Mouse (Mus musculus): ENCODE measurements around the gene Setdb2. TPM values are rescaled to one million over a fixed set of nuclear protein-coding genes. Genes with fewer than 3 reads are reported as not detected.
"Not testable (repeated sequence)": the region's sequence is repeated elsewhere in the genome, so short reads cannot be mapped to it uniquely, and the experiment has no call there.

The Setdb2 gene
- polyA plus RNA-seq, 1 experiment from 2014 or later: 4.6 TPM

- Histone ChIP-seq H3K4me1 (replicated peaks; ENCODE audit: control insufficient read depth, insufficient read depth) (no peaks in the 10 kb centered on the region), H3K4me3 (ENCODE audit: low read depth, low read length) (no peak overlapping the region), H3K27ac (replicated peaks) (no peak overlapping the region), H3K9ac (ENCODE audit: low read length) (no peak overlapping the region), H3K4me2 (replicated peaks; ENCODE audit: low read depth) (no peak overlapping the region), H3K9me3 (ENCODE audit: control insufficient read depth, low read length) (no peaks in the 10 kb centered on the region), H3K27me3 (ENCODE audit: control insufficient read depth, insufficient read depth, low read length) (no peaks in the 10 kb centered on the region), H3K36me3 (ENCODE audit: control insufficient read depth, insufficient read depth, low read length) (no peaks in the 10 kb centered on the region)
- WGBS: 74% methylated on average over 2 of the region's 2 CpGs
- TF ChIP-seq EP300 (optimal IDR thresholded peaks at IDR 0.05): no peak
- no peak for TF ChIP-seq CTCF (IDR thresholded peaks at IDR 0.05; ENCODE audit: low read depth)
- DNase-seq (ENCODE audit: low spot score) (no peak), ATAC-seq (ENCODE audit: low FRiP score, low TSS enrichment) (no peak)
Observed at GRCm38 (mm10) chr14:59396999-59397398, 43.7 kb downstream of the Setdb2 start.

GRCm38 (mm10) chr14:59395281-59395680, 45.4 kb downstream of the Setdb2 start, which contains the start of gene Phf11c:
Gene Phf11c (minus strand): TSS chr14:59395381.
- Histone ChIP-seq H3K9ac (ENCODE audit: low read length) (no peak within 1 kb of the TSS), H3K36me3 (ENCODE audit: control insufficient read depth, insufficient read depth, low read length) (no peaks in the 10 kb centered on the region), H3K27ac (replicated peaks) (no peak within 1 kb of the TSS), H3K4me3 (ENCODE audit: low read depth, low read length) (no peak within 1 kb of the TSS), H3K4me1 (replicated peaks; ENCODE audit: control insufficient read depth, insufficient read depth) (no peaks in the 10 kb centered on the region), H3K4me2 (replicated peaks; ENCODE audit: low read depth) (no peak within 1 kb of the TSS), H3K9me3 (ENCODE audit: control insufficient read depth, low read length) (no peaks in the 10 kb centered on the region), H3K27me3 (ENCODE audit: control insufficient read depth, insufficient read depth, low read length) (no peaks in the 10 kb centered on the region)
- no peak for ATAC-seq (ENCODE audit: low FRiP score, low TSS enrichment)
- DNase-seq (ENCODE audit: low spot score): no peak
- 88% methylated on average over 3 of the region's 3 CpGs for WGBS
- TF ChIP-seq CTCF (IDR thresholded peaks at IDR 0.05; ENCODE audit: low read depth): no peak
- no peak for TF ChIP-seq EP300 (optimal IDR thresholded peaks at IDR 0.05)

- H3K4me3 ChIP-seq (ENCODE audit: low read depth, low read length); H3K9ac ChIP-seq (ENCODE audit: low read length); H3K9me3 ChIP-seq (ENCODE audit: control insufficient read depth, low read length); H3K27ac ChIP-seq (replicated peaks); H3K4me2 ChIP-seq (replicated peaks; ENCODE audit: low read depth); ATAC-seq (ENCODE audit: low FRiP score, low TSS enrichment); H3K36me3 ChIP-seq (ENCODE audit: control insufficient read depth, insufficient read depth, low read length); DNase-seq (ENCODE audit: low spot score); H3K27me3 ChIP-seq (ENCODE audit: control insufficient read depth, insufficient read depth, low read length); H3K4me1 ChIP-seq (replicated peaks; ENCODE audit: control insufficient read depth, insufficient read depth): not testable (repeated sequence)
- peak; percentile 61 for TF ChIP-seq CTCF (IDR thresholded peaks at IDR 0.05; ENCODE audit: low read depth)
- WGBS: 33% methylated on average over 4 of the region's 4 CpGs
Observed at GRCm38 (mm10) chr14:59390181-59390580, 50.5 kb downstream of the Setdb2 start.

DNA sequence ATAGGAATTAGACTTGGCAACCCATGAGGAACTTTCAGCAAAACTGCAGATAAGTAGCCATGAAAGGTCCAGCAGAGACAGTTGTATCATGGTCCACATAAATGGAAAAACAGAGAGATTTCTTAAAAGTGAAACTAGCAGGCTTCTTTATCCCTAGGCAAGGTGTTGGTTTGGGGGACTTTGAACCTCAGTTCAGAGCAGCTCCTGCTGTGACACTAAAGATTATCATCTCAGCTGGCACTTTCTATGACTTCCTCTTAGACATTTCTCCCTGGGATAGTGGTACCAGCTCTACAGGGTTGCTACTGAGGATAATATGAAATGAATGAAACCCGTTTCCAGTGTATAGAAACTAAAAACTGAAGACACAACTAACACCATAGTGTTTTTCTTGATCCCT, 51.2 kb downstream of the Setdb2 start:
- no peaks in the 10 kb centered on the region for H3K4me1 ChIP-seq (replicated peaks; ENCODE audit: control insufficient read depth, insufficient read depth)
- no peak overlapping the region for H3K9ac ChIP-seq (ENCODE audit: low read length)
- TF ChIP-seq EP300 (optimal IDR thresholded peaks at IDR 0.05) (no peak), CTCF (IDR thresholded peaks at IDR 0.05; ENCODE audit: low read depth) (no peak)
- H3K4me3 ChIP-seq (ENCODE audit: low read depth, low read length): no peak overlapping the region
- ATAC-seq (ENCODE audit: low FRiP score, low TSS enrichment): no peak
- H3K9me3 ChIP-seq (ENCODE audit: control insufficient read depth, low read length): no peaks in the 10 kb centered on the region
- H3K4me2 ChIP-seq (replicated peaks; ENCODE audit: low read depth): no peak overlapping the region
- no peaks in the 10 kb centered on the region for H3K36me3 ChIP-seq (ENCODE audit: control insufficient read depth, insufficient read depth, low read length)
- DNase-seq (ENCODE audit: low spot score): no peak
- H3K27me3 ChIP-seq (ENCODE audit: control insufficient read depth, insufficient read depth, low read length): no peaks in the 10 kb centered on the region
- 69% methylated on average over 1 of the region's 1 CpGs for WGBS
- H3K27ac ChIP-seq (replicated peaks): no peak overlapping the region

DNA sequence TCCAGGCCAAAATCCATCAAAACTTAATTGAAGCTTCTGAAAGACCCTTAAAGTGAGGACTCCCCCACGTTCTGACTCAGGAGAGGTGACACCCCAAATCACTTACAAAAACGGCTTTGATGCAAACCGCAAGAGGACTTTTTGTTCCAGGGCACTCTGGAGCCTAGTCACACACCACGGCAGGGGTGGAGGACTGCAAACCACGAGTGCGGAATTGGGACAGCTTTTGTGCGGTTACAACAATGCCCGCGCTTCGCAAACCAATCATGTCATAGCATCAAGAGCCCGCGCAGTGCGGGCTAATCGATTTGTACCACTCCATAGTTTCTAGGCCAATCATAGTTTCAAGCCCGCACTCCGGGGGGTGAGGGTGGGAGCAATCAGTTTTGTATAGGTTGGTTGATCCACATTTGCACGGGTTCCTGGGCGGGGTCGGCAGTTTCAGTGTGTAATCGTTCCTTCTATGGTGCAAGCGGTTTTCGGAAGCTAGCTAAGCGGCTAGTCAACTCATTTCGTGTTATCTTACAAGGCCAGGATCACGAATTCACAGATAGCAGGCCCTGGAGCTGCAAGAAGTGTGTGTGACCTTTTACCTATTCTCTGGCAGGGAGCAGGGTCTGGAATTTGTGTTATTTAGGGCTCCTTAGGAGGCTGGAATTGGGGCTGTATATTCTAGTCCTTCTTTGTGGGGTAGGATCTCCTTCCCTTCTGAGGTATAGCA, 70.2 kb downstream of the Setdb2 start:
- DNase-seq (ENCODE audit: low spot score) (no peak), ATAC-seq (ENCODE audit: low FRiP score, low TSS enrichment) (no peak)
- no peak for TF ChIP-seq EP300 (optimal IDR thresholded peaks at IDR 0.05)
- no peak for TF ChIP-seq CTCF (IDR thresholded peaks at IDR 0.05; ENCODE audit: low read depth)
- Histone ChIP-seq H3K27ac (replicated peaks) (no peak overlapping the region), H3K4me3 (ENCODE audit: low read depth, low read length) (no peak overlapping the region), H3K27me3 (ENCODE audit: control insufficient read depth, insufficient read depth, low read length) (no peaks in the 10 kb centered on the region), H3K9ac (ENCODE audit: low read length) (no peak overlapping the region), H3K4me2 (replicated peaks; ENCODE audit: low read depth) (no peak overlapping the region), H3K36me3 (ENCODE audit: control insufficient read depth, insufficient read depth, low read length) (no peaks in the 10 kb centered on the region), H3K4me1 (replicated peaks; ENCODE audit: control insufficient read depth, insufficient read depth) (0 out of 2 replicates have a peak, but pooled peaks cover 2% of the 10 kb centered on the region), H3K9me3 (ENCODE audit: control insufficient read depth, low read length) (no peaks in the 10 kb centered on the region)
- 93% methylated on average over 25 of the region's 25 CpGs for WGBS

DNA sequence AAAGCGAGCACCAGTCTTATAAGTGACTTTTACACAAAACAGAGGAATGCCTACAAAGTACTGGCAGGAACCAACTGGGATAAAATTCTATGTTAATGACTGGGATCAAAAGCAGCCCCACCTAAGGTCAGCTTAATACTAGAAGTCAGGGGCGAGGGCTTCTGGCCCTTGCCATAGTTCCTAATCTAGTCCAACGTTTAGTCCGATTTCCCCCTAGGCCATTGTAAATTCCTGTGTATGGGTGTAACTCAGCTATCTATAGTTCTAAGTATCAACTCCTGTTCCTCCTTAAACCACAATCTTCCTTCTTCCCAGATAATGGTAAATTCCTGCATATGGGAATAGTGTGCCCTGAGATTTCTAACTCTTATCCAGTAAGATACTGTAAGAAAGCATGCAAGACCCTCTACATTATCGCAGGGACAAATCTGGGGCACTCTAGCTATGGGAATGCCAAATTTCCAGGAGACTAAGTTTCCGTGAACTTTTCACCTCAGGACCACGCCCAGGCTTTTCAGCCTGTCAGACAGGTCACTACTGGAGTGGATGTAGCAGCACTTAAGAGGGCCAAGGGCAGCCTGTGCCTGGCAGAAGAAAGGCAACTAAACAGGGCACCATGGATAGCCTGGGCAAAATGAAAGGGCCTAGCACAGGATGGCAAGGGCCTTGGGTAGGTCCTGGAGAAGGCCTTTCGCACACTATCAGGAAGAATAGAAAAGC, 74.1 kb downstream of the Setdb2 start:
- Histone ChIP-seq H3K9ac (ENCODE audit: low read length) (no peak overlapping the region), H3K4me1 (replicated peaks; ENCODE audit: control insufficient read depth, insufficient read depth) (0 out of 2 replicates have a peak, but pooled peaks cover 2% of the 10 kb centered on the region), H3K4me2 (replicated peaks; ENCODE audit: low read depth) (no peak overlapping the region), H3K27me3 (ENCODE audit: control insufficient read depth, insufficient read depth, low read length) (no peaks in the 10 kb centered on the region), H3K9me3 (ENCODE audit: control insufficient read depth, low read length) (no peaks in the 10 kb centered on the region), H3K4me3 (ENCODE audit: low read depth, low read length) (no peak overlapping the region), H3K27ac (replicated peaks) (no peak overlapping the region), H3K36me3 (ENCODE audit: control insufficient read depth, insufficient read depth, low read length) (no peaks in the 10 kb centered on the region)
- 66% methylated on average over 8 of the region's 8 CpGs for WGBS
- ATAC-seq (ENCODE audit: low FRiP score, low TSS enrichment) (no peak), DNase-seq (ENCODE audit: low spot score) (no peak)
- TF ChIP-seq EP300 (optimal IDR thresholded peaks at IDR 0.05): no peak
